ENCODE assay signal across 21 mouse cellular contexts in genomic region chr2:59284216-59284615, GRCm38 (mm10).
DNase-seq lines count a peak whose midpoint lies in the region; ATAC-seq and TF ChIP-seq lines count a peak whose summit lies in the region.
"Had no signal": no experiment of that assay in that cellular context is flagged by ENCODE, and none has a peak within 500 bp of the region (broad histone marks: within the 10 kb centered on the region; RNA-seq: fewer than 3 reads in every experiment).

No protein-coding gene starts in this region.

- H3K36me3 ChIP-seq in heart, embryonic 12.5 days = 0 out of 2 replicates have a peak, but pooled peaks cover 7% of the 10 kb centered on the region
- H3K36me3 ChIP-seq in heart, adult 2 months (ENCODE audit: control insufficient read depth, insufficient read depth, low read length) = peaks cover 7% of the 10 kb centered on the region; the same call in 1 of the 2 replicates
- H3K36me3 ChIP-seq in heart, embryonic 16.5 days (ENCODE audit: control insufficient read depth, insufficient read depth) = 0 out of 2 replicates have a peak, but pooled peaks cover 9% of the 10 kb centered on the region
- H3K36me3 ChIP-seq in midbrain, embryonic 11.5 days (ENCODE audit: control insufficient read depth, insufficient read depth, low read length) = no peaks in the 10 kb centered on the region
- H3K36me3 ChIP-seq in midbrain, embryonic 13.5 days = no peaks in the 10 kb centered on the region
- H3K36me3 ChIP-seq: embryonic facial prominence, embryonic 12.5 days; forebrain, embryonic 15.5 days; hindbrain, embryonic 13.5 days had no signal

- no peak for ATAC-seq in heart, embryonic 12.5 days (ENCODE audit: insufficient number of reproducible peaks, low FRiP score)
- no peak for ATAC-seq in heart, embryonic 16.5 days (replicated peaks; ENCODE audit: extremely low read depth, insufficient read depth, low FRiP score)
- no peak for ATAC-seq in midbrain, embryonic 11.5 days (ENCODE audit: low FRiP score)
- no peak for ATAC-seq in midbrain, embryonic 13.5 days
- no peak for ATAC-seq in inflammation-experienced regulatory T-cells, adult 6 months
- ATAC-seq: activated CD4-positive, CD25-positive, alpha-beta regulatory T cell, adult 4 months; forebrain, embryonic 15.5 days; hindbrain, postnatal 0 days; intestine, embryonic 16.5 days had no signal

- 86% methylated on average over 5 of the region's 5 CpGs for WGBS in heart, embryonic 12.5 days
- 93% methylated on average over 5 of the region's 5 CpGs for WGBS in heart, adult 2 months
- 81% methylated on average over 5 of the region's 5 CpGs for WGBS in heart, embryonic 16.5 days
- WGBS in midbrain, embryonic 11.5 days = 94% methylated on average over 5 of the region's 5 CpGs
- 91% methylated on average over 5 of the region's 5 CpGs for WGBS in midbrain, embryonic 13.5 days

- H3K27me3 ChIP-seq in heart, embryonic 12.5 days (replicated peaks) = no peaks in the 10 kb centered on the region
- H3K27me3 ChIP-seq in heart, adult 2 months (ENCODE audit: control insufficient read depth, insufficient read depth, low read length) = no peaks in the 10 kb centered on the region
- no peaks in the 10 kb centered on the region for H3K27me3 ChIP-seq in heart, embryonic 16.5 days (ENCODE audit: control insufficient read depth, insufficient read depth, low read length)
- no peaks in the 10 kb centered on the region for H3K27me3 ChIP-seq in midbrain, embryonic 11.5 days (ENCODE audit: control insufficient read depth, insufficient read depth, low read length)
- no peaks in the 10 kb centered on the region for H3K27me3 ChIP-seq in midbrain, embryonic 13.5 days
- H3K27me3 ChIP-seq: embryonic facial prominence, embryonic 12.5 days; forebrain, embryonic 15.5 days; hindbrain, embryonic 13.5 days had no signal

- DNase-seq in heart, adult 2 months = no peak
- DNase-seq in heart, adult 8-10 months (ENCODE audit: low spot score) = no peak
- DNase-seq in midbrain, embryonic 11.5 days (ENCODE audit: low spot score, missing footprints) = peak; percentile 62
- DNase-seq in ZHBTc4 (ENCODE audit: low read depth, low spot score) = peak; percentile 44
- DNase-seq: adrenal gland, postnatal 14 days; cerebellum, adult 11-12 months; cerebellum, adult 9-10 months; cerebellum, postnatal 25 days; gastrocnemius, postnatal 36 days; kidney, adult 8-10 months had no signal

- peaks cover 33% of the 10 kb centered on the region for H3K4me1 ChIP-seq in heart, embryonic 12.5 days (replicated peaks)
- H3K4me1 ChIP-seq in heart, adult 2 months (ENCODE audit: control insufficient read depth, insufficient read depth, low read length) = peaks cover 12% of the 10 kb centered on the region
- H3K4me1 ChIP-seq in heart, embryonic 16.5 days (ENCODE audit: control insufficient read depth, insufficient read depth, low read length) = peaks cover 32% of the 10 kb centered on the region
- H3K4me1 ChIP-seq in midbrain, embryonic 11.5 days (ENCODE audit: control insufficient read depth, insufficient read depth, low read length) = no peaks in the 10 kb centered on the region
- H3K4me1 ChIP-seq in midbrain, embryonic 13.5 days (replicated peaks) = no peaks in the 10 kb centered on the region
- H3K4me1 ChIP-seq: embryonic facial prominence, embryonic 12.5 days had no signal

- no peak for TF ChIP-seq POLR2A in heart, adult 2 months (IDR thresholded peaks at IDR 0.05; ENCODE audit: insufficient read depth, low read depth, low read length)

- H3K9me3 ChIP-seq in heart, embryonic 12.5 days (replicated peaks) = no peaks in the 10 kb centered on the region
- no peaks in the 10 kb centered on the region for H3K9me3 ChIP-seq in heart, embryonic 16.5 days (replicated peaks; ENCODE audit: control insufficient read depth, low read length)
- no peaks in the 10 kb centered on the region for H3K9me3 ChIP-seq in midbrain, embryonic 11.5 days (ENCODE audit: control insufficient read depth, low read length)
- no peaks in the 10 kb centered on the region for H3K9me3 ChIP-seq in midbrain, embryonic 13.5 days
- H3K9me3 ChIP-seq: embryonic facial prominence, embryonic 12.5 days; forebrain, embryonic 15.5 days; G1E; hindbrain, embryonic 13.5 days had no signal

- peaks cover 1% of the 10 kb centered on the region for H3K79me2 ChIP-seq in heart, adult 2 months (replicated peaks; ENCODE audit: control insufficient read depth, insufficient read depth, low read length)

- intact Hi-C loops in heart, adult 2 months (cut with DNase I) = loop anchor here (2.0 kb wide), 1 partner anchor 55 kb away; no protein-coding TSS in a partner anchor

- TF ChIP-seq EP300 in heart, adult 2 months (IDR thresholded peaks at IDR 0.05; ENCODE audit: insufficient read depth, low read depth, low read length) = no peak

- no peak for TF ChIP-seq CTCF in heart, adult 2 months (IDR thresholded peaks at IDR 0.05)

- H3K9ac ChIP-seq in heart, embryonic 12.5 days = no peak overlapping the region
- H3K9ac ChIP-seq in heart, adult 2 months (ENCODE audit: low read depth, low read length) = no peak overlapping the region
- H3K9ac ChIP-seq in heart, embryonic 16.5 days (ENCODE audit: low read length) = no peak overlapping the region
- no peak overlapping the region for H3K9ac ChIP-seq in midbrain, embryonic 11.5 days (ENCODE audit: low read length)
- H3K9ac ChIP-seq in midbrain, embryonic 13.5 days (replicated peaks) = no peak overlapping the region
- H3K9ac ChIP-seq: embryonic facial prominence, embryonic 12.5 days; forebrain, embryonic 15.5 days; hindbrain, embryonic 13.5 days had no signal

- H3K4me2 ChIP-seq in heart, embryonic 12.5 days = no peak overlapping the region
- no peak overlapping the region for H3K4me2 ChIP-seq in heart, embryonic 16.5 days (ENCODE audit: low read depth, low read length)
- H3K4me2 ChIP-seq in midbrain, embryonic 11.5 days = no peak overlapping the region
- no peak overlapping the region for H3K4me2 ChIP-seq in midbrain, embryonic 13.5 days (replicated peaks)
- H3K4me2 ChIP-seq: embryonic facial prominence, embryonic 12.5 days; forebrain, embryonic 15.5 days; hindbrain, embryonic 13.5 days had no signal

- H3K4me3 ChIP-seq in heart, embryonic 12.5 days = no peak overlapping the region
- no peak overlapping the region for H3K4me3 ChIP-seq in heart, adult 2 months
- no peak overlapping the region for H3K4me3 ChIP-seq in heart, embryonic 16.5 days (ENCODE audit: low read length)
- no peak overlapping the region for H3K4me3 ChIP-seq in midbrain, embryonic 11.5 days (ENCODE audit: low read depth, low read length)
- H3K4me3 ChIP-seq in midbrain, embryonic 13.5 days (replicated peaks) = no peak overlapping the region
- H3K4me3 ChIP-seq: embryonic facial prominence, embryonic 12.5 days; forebrain, embryonic 15.5 days; hindbrain, embryonic 13.5 days had no signal

- H3K27ac ChIP-seq in heart, embryonic 12.5 days (ENCODE audit: poor library complexity, severe bottlenecking) = peak overlapping the region; percentile 26
- H3K27ac ChIP-seq in heart, adult 2 months = no peak overlapping the region
- H3K27ac ChIP-seq in heart, embryonic 16.5 days (ENCODE audit: low read length) = peak overlapping the region; percentile 89
- H3K27ac ChIP-seq in midbrain, embryonic 11.5 days (ENCODE audit: low read depth, low read length) = no peak overlapping the region
- no peak overlapping the region for H3K27ac ChIP-seq in midbrain, embryonic 13.5 days
- H3K27ac ChIP-seq: embryonic facial prominence, embryonic 12.5 days; forebrain, embryonic 15.5 days; hindbrain, embryonic 13.5 days; hindbrain, postnatal 0 days had no signal

Comparison
In these comparisons a context has a peak if more than half of its experiments do, and no peak if none do; other contexts are left out.
1. H3K27ac ChIP-seq: peak in heart, embryonic 12.5 days (single experiment) and heart, embryonic 16.5 days (single experiment); none in heart, adult 2 months (single experiment), midbrain, embryonic 11.5 days (single experiment) and midbrain, embryonic 13.5 days (single experiment).
2. DNase-seq: peak in midbrain, embryonic 11.5 days (single experiment) and ZHBTc4 (single experiment); none in heart, adult 2 months (0 of 2) and heart, adult 8-10 months (single experiment).